Mouse (Mus musculus) bone marrow, adult 2 months (tissue): ENCODE measurements around the gene Rnase13.

ENCODE experiments used
- CTCF ChIP-seq: fragments of 200-500 bp; IDR thresholded peaks from 2 replicates; pipeline ENCODE4 v1.5.1; 2011; ENCODE audit warnings: low read length, control low read depth; ENCODE audit not compliant: control insufficient read depth, insufficient read depth
- POLR2A ChIP-seq: fragments of 200-500 bp; IDR thresholded peaks from 2 replicates; pipeline ENCODE4 v1.6.1; 2011; ENCODE audit warnings: low read depth, mild to moderate bottlenecking, control low read depth, low read length, borderline replicate concordance; ENCODE audit not compliant: control insufficient read depth

DNA sequence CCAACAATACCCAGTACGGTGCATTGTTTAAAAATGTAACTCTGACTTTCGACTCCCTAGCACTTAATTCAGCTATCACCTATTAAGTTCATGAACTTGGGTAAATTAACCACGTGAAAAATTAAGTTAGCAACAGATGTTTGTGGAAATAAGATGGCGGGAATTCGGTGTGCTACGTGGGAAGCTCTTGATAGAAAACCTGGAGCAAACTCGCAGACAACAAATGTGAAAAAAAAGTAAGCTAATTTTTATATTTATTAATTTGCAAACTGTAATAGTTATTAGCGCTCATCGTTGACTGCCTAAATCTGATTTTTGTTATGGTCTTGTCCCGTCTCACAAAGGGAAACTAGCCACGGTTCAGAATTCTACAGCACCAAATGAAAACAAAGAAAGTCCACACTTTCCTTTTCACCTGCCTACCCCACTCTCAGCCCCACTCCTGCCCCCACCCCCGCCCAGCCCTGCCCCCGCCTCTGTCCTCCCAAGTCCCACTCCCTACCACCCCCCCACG is 38.5 kb downstream of the Rnase13 start:
- TF ChIP-seq CTCF = no peak
- no peak for TF ChIP-seq POLR2A
